Mouse (Mus musculus): ENCODE measurements around the gene Ppp2r5b. TPM values are rescaled to one million over a fixed set of nuclear protein-coding genes. Genes with fewer than 3 reads are reported as not detected.

The Ppp2r5b gene
- polyA plus RNA-seq, 1 experiment = 58.7 TPM

- no peak for DNase-seq
- WGBS = 75% methylated on average over 9 of the region's 9 CpGs
- no peak for TF ChIP-seq CTCF (IDR thresholded peaks at IDR 0.05; ENCODE audit: insufficient read depth, low read length)
- no peak for TF ChIP-seq POLR2A (IDR thresholded peaks at IDR 0.05; ENCODE audit: borderline replicate concordance, extremely low read depth, low read depth, low read length)
- Histone ChIP-seq H3K4me3 (replicated peaks; ENCODE audit: extremely low read depth, low read depth, low read length) (no peak overlapping the region), H3K4me1 (ENCODE audit: control insufficient read depth, insufficient read depth, low read length) (0 out of 2 replicates have a peak, but pooled peaks cover 2% of the 10 kb centered on the region)
Observed at GRCm38 (mm10) chr19:6270661-6271060, 35.0 kb upstream of the Ppp2r5b start.

DNA sequence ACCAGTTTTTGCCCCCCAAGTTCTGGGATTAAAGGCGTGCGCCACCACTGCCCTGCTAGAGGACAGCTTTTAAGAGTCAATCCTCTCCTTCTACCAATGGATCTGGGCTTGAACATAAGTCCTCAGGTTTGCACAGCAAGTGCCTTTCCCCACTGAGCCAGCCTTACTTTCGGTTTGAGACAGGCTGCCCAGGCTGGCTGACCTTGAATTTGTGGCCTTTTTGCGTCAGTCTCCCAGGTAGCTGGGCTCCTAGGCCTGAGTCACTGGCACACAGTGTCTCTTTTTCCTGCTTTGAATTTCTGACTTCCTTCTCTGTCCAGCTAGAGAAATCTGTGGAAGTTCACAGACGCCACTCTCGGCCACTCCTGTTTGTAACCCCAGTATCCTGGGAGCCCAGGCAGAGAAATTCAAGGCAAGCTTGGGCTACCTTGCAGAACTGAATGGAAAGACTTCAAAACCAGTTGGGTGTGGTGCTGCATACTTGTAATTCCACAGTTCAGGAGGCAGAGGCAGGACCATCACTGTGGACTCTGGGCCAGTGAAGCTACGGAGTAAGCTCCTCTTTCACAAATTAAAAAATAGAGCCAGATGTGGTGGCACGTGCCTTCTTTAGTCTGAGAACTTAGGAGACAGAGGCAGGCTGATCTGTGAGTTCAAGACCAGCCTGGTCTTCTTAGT lies 34.3 kb upstream of the Ppp2r5b start:
- TF ChIP-seq POLR2A (IDR thresholded peaks at IDR 0.05; ENCODE audit: borderline replicate concordance, extremely low read depth, low read depth, low read length) = no peak
- no peak for DNase-seq
- Histone ChIP-seq H3K4me3 (replicated peaks; ENCODE audit: extremely low read depth, low read depth, low read length) (no peak overlapping the region), H3K4me1 (ENCODE audit: control insufficient read depth, insufficient read depth, low read length) (0 out of 2 replicates have a peak, but pooled peaks cover 2% of the 10 kb centered on the region)
- 87% methylated on average over 8 of the region's 8 CpGs for WGBS

DNA sequence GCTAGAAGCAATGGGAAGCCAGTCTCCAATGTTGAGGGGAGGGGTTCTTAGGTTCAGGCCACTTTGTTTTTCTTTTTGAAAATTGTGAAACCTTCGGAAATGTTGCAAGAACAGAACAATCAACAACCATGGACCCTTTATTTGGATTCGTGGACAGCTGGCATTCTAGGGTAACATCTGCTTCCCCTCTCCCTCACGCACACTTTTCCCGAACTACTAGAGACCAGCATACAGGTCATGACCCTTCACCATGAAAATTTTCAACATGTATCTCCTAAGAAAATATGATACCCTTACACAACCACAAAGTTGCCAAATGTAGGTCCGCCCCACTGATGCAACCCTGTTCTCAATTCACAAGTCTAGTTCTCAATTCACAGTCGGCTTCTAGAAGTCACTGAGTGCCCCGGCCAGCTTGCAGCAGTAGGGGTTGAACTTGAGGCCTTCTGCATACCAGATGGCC lies 33.0 kb upstream of the Ppp2r5b start:
- no peak for TF ChIP-seq POLR2A (IDR thresholded peaks at IDR 0.05; ENCODE audit: borderline replicate concordance, extremely low read depth, low read depth, low read length)
- TF ChIP-seq CTCF (IDR thresholded peaks at IDR 0.05; ENCODE audit: insufficient read depth, low read length) = no peak
- H3K4me3 ChIP-seq (replicated peaks; ENCODE audit: extremely low read depth, low read depth, low read length) = no peak overlapping the region
- WGBS = 68% methylated on average over 7 of the region's 7 CpGs
- DNase-seq = no peak
- H3K4me1 ChIP-seq (ENCODE audit: control insufficient read depth, insufficient read depth, low read length) = 0 out of 2 replicates have a peak, but pooled peaks cover 2% of the 10 kb centered on the region

- DNase-seq = peak; percentile 89
- 6% methylated on average over 8 of the region's 8 CpGs for WGBS
- 0 out of 2 replicates have a peak, but pooled peaks cover 2% of the 10 kb centered on the region for H3K4me1 ChIP-seq (ENCODE audit: control insufficient read depth, insufficient read depth, low read length)
- TF ChIP-seq POLR2A (IDR thresholded peaks at IDR 0.05; ENCODE audit: borderline replicate concordance, extremely low read depth, low read depth, low read length) (no peak), CTCF (IDR thresholded peaks at IDR 0.05; ENCODE audit: insufficient read depth, low read length) (peak; percentile 93)
- no peak overlapping the region for H3K4me3 ChIP-seq (replicated peaks; ENCODE audit: extremely low read depth, low read depth, low read length)
Observed at GRCm38 (mm10) chr19:6268170-6268528, 32.5 kb upstream of the Ppp2r5b start.

DNA sequence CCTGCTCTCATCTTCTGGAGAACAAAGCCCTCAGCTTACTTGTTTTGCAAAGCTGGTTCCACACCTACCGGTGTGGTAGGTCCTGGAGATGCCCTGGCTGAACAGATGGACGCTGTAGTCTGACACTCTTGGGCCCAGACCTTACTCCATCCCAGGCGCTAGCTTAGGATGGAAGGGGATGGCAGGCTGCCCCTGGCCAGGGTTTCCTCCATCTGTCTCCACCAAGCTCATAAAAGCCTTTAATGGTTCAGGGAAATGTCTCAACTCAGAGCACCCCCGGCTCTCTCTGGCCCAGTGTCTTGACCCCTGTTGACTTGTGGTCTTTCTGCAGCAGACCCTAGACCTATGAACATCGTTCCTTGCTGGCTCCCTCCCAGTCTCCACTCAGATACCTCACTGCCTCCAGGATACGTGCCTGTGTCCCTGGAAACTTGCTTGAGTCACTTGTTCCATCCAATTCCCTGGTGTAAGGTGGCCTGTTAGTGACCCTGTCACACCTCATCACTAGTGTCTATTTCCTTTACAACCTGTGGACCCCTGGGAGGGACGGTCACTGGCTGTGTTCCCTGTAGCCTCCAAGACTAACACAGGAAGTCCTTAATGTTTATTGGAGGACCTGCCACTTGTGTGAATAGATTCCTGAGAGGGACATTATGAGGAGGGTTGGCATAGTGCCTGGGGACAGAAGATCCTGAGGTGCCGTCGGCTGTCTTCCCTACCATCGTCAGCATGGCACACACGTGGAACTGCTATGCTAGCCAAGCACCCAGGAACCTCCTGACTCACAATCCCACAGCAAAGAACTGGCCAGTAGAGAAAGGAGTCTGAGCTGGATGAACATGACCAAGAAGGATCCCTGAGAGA lies 31.9 kb upstream of the Ppp2r5b start:
- no peak for DNase-seq
- TF ChIP-seq CTCF (IDR thresholded peaks at IDR 0.05; ENCODE audit: insufficient read depth, low read length) = 0 out of 2 replicates have a peak, but pooled peaks have one; percentile 11
- no peak for TF ChIP-seq POLR2A (IDR thresholded peaks at IDR 0.05; ENCODE audit: borderline replicate concordance, extremely low read depth, low read depth, low read length)
- 31% methylated on average over 11 of the region's 11 CpGs for WGBS
- H3K4me1 ChIP-seq (ENCODE audit: control insufficient read depth, insufficient read depth, low read length) = 0 out of 2 replicates have a peak, but pooled peaks cover 2% of the 10 kb centered on the region
- H3K4me3 ChIP-seq (replicated peaks; ENCODE audit: extremely low read depth, low read depth, low read length) = no peak overlapping the region

GRCm38 (mm10) chr19:6265727-6266182 lies 30.1 kb upstream of the Ppp2r5b start:
- 73% methylated on average over 6 of the region's 6 CpGs for WGBS
- 0 out of 2 replicates have a peak, but pooled peaks cover 2% of the 10 kb centered on the region for H3K4me1 ChIP-seq (ENCODE audit: control insufficient read depth, insufficient read depth, low read length)
- no peak for TF ChIP-seq POLR2A (IDR thresholded peaks at IDR 0.05; ENCODE audit: borderline replicate concordance, extremely low read depth, low read depth, low read length)
- no peak for TF ChIP-seq CTCF (IDR thresholded peaks at IDR 0.05; ENCODE audit: insufficient read depth, low read length)

GRCm38 (mm10) chr19:6264945-6265344 lies 29.3 kb upstream of the Ppp2r5b start:
- TF ChIP-seq POLR2A (IDR thresholded peaks at IDR 0.05; ENCODE audit: borderline replicate concordance, extremely low read depth, low read depth, low read length) (no peak), CTCF (IDR thresholded peaks at IDR 0.05; ENCODE audit: insufficient read depth, low read length) (no peak)
- WGBS = 85% methylated on average over 8 of the region's 8 CpGs
- 0 out of 2 replicates have a peak, but pooled peaks cover 2% of the 10 kb centered on the region for H3K4me1 ChIP-seq (ENCODE audit: control insufficient read depth, insufficient read depth, low read length)
- H3K4me3 ChIP-seq (replicated peaks; ENCODE audit: extremely low read depth, low read depth, low read length) = no peak overlapping the region
- no peak for DNase-seq

More at GRCm38 (mm10) chr19:6265727-6266182, 30.1 kb upstream of the Ppp2r5b start:
- no peak overlapping the region for H3K4me3 ChIP-seq (replicated peaks; ENCODE audit: extremely low read depth, low read depth, low read length)
- no peak for DNase-seq

- H3K4me3 ChIP-seq (replicated peaks; ENCODE audit: extremely low read depth, low read depth, low read length) = no peak overlapping the region
- 68% methylated on average over 9 of the region's 9 CpGs for WGBS
Observed at GRCm38 (mm10) chr19:6264200-6264599, 28.5 kb upstream of the Ppp2r5b start.

GRCm38 (mm10) chr19:6262839-6263433 lies 27.3 kb upstream of the Ppp2r5b start:
- DNase-seq = no peak
- TF ChIP-seq POLR2A (IDR thresholded peaks at IDR 0.05; ENCODE audit: borderline replicate concordance, extremely low read depth, low read depth, low read length) (no peak), CTCF (IDR thresholded peaks at IDR 0.05; ENCODE audit: insufficient read depth, low read length) (no peak)
- 67% methylated on average over 8 of the region's 8 CpGs for WGBS
- no peak overlapping the region for H3K4me3 ChIP-seq (replicated peaks; ENCODE audit: extremely low read depth, low read depth, low read length)
- 0 out of 2 replicates have a peak, but pooled peaks cover 2% of the 10 kb centered on the region for H3K4me1 ChIP-seq (ENCODE audit: control insufficient read depth, insufficient read depth, low read length)

More at GRCm38 (mm10) chr19:6264200-6264599, 28.5 kb upstream of the Ppp2r5b start:
- TF ChIP-seq CTCF (IDR thresholded peaks at IDR 0.05; ENCODE audit: insufficient read depth, low read length) (no peak), POLR2A (IDR thresholded peaks at IDR 0.05; ENCODE audit: borderline replicate concordance, extremely low read depth, low read depth, low read length) (no peak)
- DNase-seq = no peak
- 0 out of 2 replicates have a peak, but pooled peaks cover 2% of the 10 kb centered on the region for H3K4me1 ChIP-seq (ENCODE audit: control insufficient read depth, insufficient read depth, low read length)

Data from lung, adult 2 months (tissue).